Mouse (Mus musculus): ENCODE results near the gene Mmgt2.

DNA sequence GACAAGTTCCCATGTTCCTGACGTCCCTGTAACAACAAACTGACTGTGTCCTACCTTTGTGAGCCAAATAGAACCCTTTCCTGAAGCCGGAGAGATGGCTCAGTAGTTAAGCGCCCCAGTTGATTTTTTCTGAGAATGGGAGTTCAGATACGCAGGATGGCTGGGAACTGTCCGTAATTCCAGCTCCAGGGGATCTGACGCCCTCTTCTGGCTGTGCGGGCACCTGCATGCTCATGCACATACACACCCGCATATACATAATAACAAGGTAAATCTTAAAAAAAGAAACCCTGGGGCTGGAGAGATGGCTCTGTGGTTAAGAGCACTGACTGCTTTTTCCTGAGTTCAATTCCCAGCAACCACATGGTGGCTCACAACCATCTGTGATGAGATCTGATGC lies 46.7 kb downstream of the Mmgt2 start:
- TF ChIP-seq CTCF (IDR thresholded peaks at IDR 0.05) (no peak), EP300 (IDR thresholded peaks at IDR 0.05) (no peak)

All from lung, postnatal 0 days (tissue).